Mouse (Mus musculus): ENCODE results near the gene Pnkd.

DNA sequence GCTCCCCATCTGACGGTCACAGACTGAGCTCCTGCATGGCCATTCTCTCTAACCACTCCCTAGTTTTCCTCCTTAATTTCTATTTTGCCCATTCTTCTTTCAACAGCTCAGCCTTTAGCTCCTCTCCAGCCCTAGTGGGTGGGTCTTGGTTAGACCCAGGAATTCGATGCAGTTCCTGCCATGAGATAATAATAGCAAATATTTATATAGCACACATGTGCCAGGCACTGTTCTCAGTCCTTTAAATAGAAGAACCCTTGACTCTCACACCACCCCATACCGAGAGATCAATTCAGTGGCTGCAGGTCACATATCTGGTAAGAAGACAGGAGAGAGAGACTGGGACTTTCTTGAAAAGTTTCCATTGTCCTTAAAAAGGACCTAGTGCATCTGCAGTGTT, 36.7 kb downstream of the Pnkd start:
- TF ChIP-seq CTCF (IDR thresholded peaks at IDR 0.05; ENCODE audit: low read depth, low read length) (no peak), POLR2A (IDR thresholded peaks at IDR 0.05; ENCODE audit: extremely low read depth, insufficient read depth, low read length) (no peak)
